Mouse (Mus musculus) E14TG2a.4 (cell line): ENCODE measurements at regions not wholly inside any gene's neighbourhood (a gene's known extent, or its start where the extent isn't known, plus 50 kb on each side); places are given as distances from the start of the nearest gene placed in this dataset.

Experiments used
- CTCF ChIP-seq: conservative IDR thresholded peaks from 2 replicates; pipeline ENCODE4 v1.5.1; 2014; ENCODE audit warnings: low read length
- NANOG ChIP-seq: IDR thresholded peaks from 2 replicates; pipeline ENCODE4 v1.6.1; 2014; ENCODE audit warnings: borderline replicate concordance, low read length, mixed read lengths
- POU5F1 ChIP-seq: IDR thresholded peaks from 2 replicates; pipeline ENCODE4 v1.6.1; 2014; ENCODE audit warnings: low read length, borderline replicate concordance

GRCm38 (mm10) chr1:40913591-40913990 lies 108.2 kb downstream of the Tmem182 start:
- TF ChIP-seq CTCF, result no peak
- no peak for TF ChIP-seq POU5F1
- TF ChIP-seq NANOG, result no peak
